Mouse (Mus musculus): ENCODE measurements at regions not wholly inside any gene's neighbourhood (a gene's known extent, or its start where the extent isn't known, plus 50 kb on each side); places are given as distances from the start of the nearest gene placed in this dataset.

- WGBS: 78% methylated on average over 7 of the region's 7 CpGs
- no peaks in the 10 kb centered on the region for H3K36me3 ChIP-seq (ENCODE audit: control insufficient read depth, insufficient read depth, low read length)
- no peak overlapping the region for H3K4me3 ChIP-seq (ENCODE audit: extremely low read depth, insufficient read depth, insufficient read length)
- H3K27ac ChIP-seq (ENCODE audit: insufficient read depth, low read length): no peak overlapping the region
- H3K4me1 ChIP-seq (ENCODE audit: control insufficient read depth, insufficient read depth, insufficient read length): peaks cover 5% of the 10 kb centered on the region
- DNase-seq (ENCODE audit: low read depth in 1 of 2, low spot score in 2 of 2): no peak
- TF ChIP-seq POLR2A (IDR thresholded peaks at IDR 0.05; ENCODE audit: low read depth, low read length) (no peak), CTCF (IDR thresholded peaks at IDR 0.05; ENCODE audit: extremely low read depth, insufficient read depth, insufficient read length, insufficient replicate concordance) (no peak)
- no peaks in the 10 kb centered on the region for H3K27me3 ChIP-seq (ENCODE audit: control insufficient read depth, insufficient read depth, low read length)
Observed at GRCm38 (mm10) chr8:10871451-10871850, 136.8 kb downstream of the Irs2 start.

GRCm38 (mm10) chr8:10870423-10871055 lies 137.7 kb downstream of the Irs2 start:
- Histone ChIP-seq H3K4me3 (ENCODE audit: extremely low read depth, insufficient read depth, insufficient read length) (no peak overlapping the region), H3K27ac (ENCODE audit: insufficient read depth, low read length) (no peak overlapping the region), H3K27me3 (ENCODE audit: control insufficient read depth, insufficient read depth, low read length) (no peaks in the 10 kb centered on the region), H3K4me1 (ENCODE audit: control insufficient read depth, insufficient read depth, insufficient read length) (peaks cover 9% of the 10 kb centered on the region), H3K36me3 (ENCODE audit: control insufficient read depth, insufficient read depth, low read length) (no peaks in the 10 kb centered on the region)
- 92% methylated on average over 13 of the region's 13 CpGs for WGBS
- DNase-seq (ENCODE audit: low read depth in 1 of 2, low spot score in 2 of 2): no peak
- TF ChIP-seq POLR2A (IDR thresholded peaks at IDR 0.05; ENCODE audit: low read depth, low read length): no peak
- TF ChIP-seq CTCF (IDR thresholded peaks at IDR 0.05; ENCODE audit: extremely low read depth, insufficient read depth, insufficient read length, insufficient replicate concordance): no peak

GRCm38 (mm10) chr8:10869866-10870265 lies 138.4 kb downstream of the Irs2 start:
- Histone ChIP-seq H3K27me3 (ENCODE audit: control insufficient read depth, insufficient read depth, low read length) (no peaks in the 10 kb centered on the region), H3K36me3 (ENCODE audit: control insufficient read depth, insufficient read depth, low read length) (no peaks in the 10 kb centered on the region), H3K4me1 (ENCODE audit: control insufficient read depth, insufficient read depth, insufficient read length) (peaks cover 9% of the 10 kb centered on the region), H3K4me3 (ENCODE audit: extremely low read depth, insufficient read depth, insufficient read length) (no peak overlapping the region), H3K27ac (ENCODE audit: insufficient read depth, low read length) (no peak overlapping the region)
- TF ChIP-seq CTCF (IDR thresholded peaks at IDR 0.05; ENCODE audit: extremely low read depth, insufficient read depth, insufficient read length, insufficient replicate concordance) (no peak), POLR2A (IDR thresholded peaks at IDR 0.05; ENCODE audit: low read depth, low read length) (no peak)
- no peak for DNase-seq (ENCODE audit: low read depth in 1 of 2, low spot score in 2 of 2)
- WGBS: 92% methylated on average over 10 of the region's 10 CpGs

GRCm38 (mm10) chr8:10866696-10867395 lies 141.4 kb downstream of the Irs2 start:
- no peak for DNase-seq (ENCODE audit: low read depth in 1 of 2, low spot score in 2 of 2)
- Histone ChIP-seq H3K4me1 (ENCODE audit: control insufficient read depth, insufficient read depth, insufficient read length) (peaks cover 6% of the 10 kb centered on the region), H3K4me3 (ENCODE audit: extremely low read depth, insufficient read depth, insufficient read length) (no peak overlapping the region), H3K27me3 (ENCODE audit: control insufficient read depth, insufficient read depth, low read length) (no peaks in the 10 kb centered on the region), H3K27ac (ENCODE audit: insufficient read depth, low read length) (no peak overlapping the region), H3K36me3 (ENCODE audit: control insufficient read depth, insufficient read depth, low read length) (no peaks in the 10 kb centered on the region)
- WGBS: 79% methylated on average over 7 of the region's 7 CpGs
- TF ChIP-seq POLR2A (IDR thresholded peaks at IDR 0.05; ENCODE audit: low read depth, low read length): no peak
- no peak for TF ChIP-seq CTCF (IDR thresholded peaks at IDR 0.05; ENCODE audit: extremely low read depth, insufficient read depth, insufficient read length, insufficient replicate concordance)

- no peak for DNase-seq (ENCODE audit: low read depth in 1 of 2, low spot score in 2 of 2)
- no peak overlapping the region for H3K27ac ChIP-seq (ENCODE audit: insufficient read depth, low read length)
- no peak for TF ChIP-seq POLR2A (IDR thresholded peaks at IDR 0.05; ENCODE audit: low read depth, low read length)
- no peak for TF ChIP-seq CTCF (IDR thresholded peaks at IDR 0.05; ENCODE audit: extremely low read depth, insufficient read depth, insufficient read length, insufficient replicate concordance)
- WGBS: 27% methylated on average over 11 of the region's 11 CpGs
- peaks cover 11% of the 10 kb centered on the region; the same call in 1 of the 2 replicates for H3K4me1 ChIP-seq (ENCODE audit: control insufficient read depth, insufficient read depth, insufficient read length)
- H3K36me3 ChIP-seq (ENCODE audit: control insufficient read depth, insufficient read depth, low read length): no peaks in the 10 kb centered on the region
- H3K4me3 ChIP-seq (ENCODE audit: extremely low read depth, insufficient read depth, insufficient read length): no peak overlapping the region
- no peaks in the 10 kb centered on the region for H3K27me3 ChIP-seq (ENCODE audit: control insufficient read depth, insufficient read depth, low read length)
Observed at GRCm38 (mm10) chr8:10865941-10866513, 142.2 kb downstream of the Irs2 start.

- no peak for DNase-seq (ENCODE audit: low read depth in 1 of 2, low spot score in 2 of 2)
- Histone ChIP-seq H3K27ac (ENCODE audit: insufficient read depth, low read length) (no peak overlapping the region), H3K4me3 (ENCODE audit: extremely low read depth, insufficient read depth, insufficient read length) (no peak overlapping the region), H3K27me3 (ENCODE audit: control insufficient read depth, insufficient read depth, low read length) (no peaks in the 10 kb centered on the region), H3K4me1 (ENCODE audit: control insufficient read depth, insufficient read depth, insufficient read length) (peaks cover 11% of the 10 kb centered on the region; the same call in 1 of the 2 replicates), H3K36me3 (ENCODE audit: control insufficient read depth, insufficient read depth, low read length) (no peaks in the 10 kb centered on the region)
- TF ChIP-seq CTCF (IDR thresholded peaks at IDR 0.05; ENCODE audit: extremely low read depth, insufficient read depth, insufficient read length, insufficient replicate concordance) (no peak), POLR2A (IDR thresholded peaks at IDR 0.05; ENCODE audit: low read depth, low read length) (no peak)
- 66% methylated on average over 8 of the region's 8 CpGs for WGBS
Observed at GRCm38 (mm10) chr8:10865415-10865821, 142.8 kb downstream of the Irs2 start.
